Mouse (Mus musculus) liver, postnatal 0 days (tissue): ENCODE data around the gene Zfyve28. TPM values are rescaled to one million over a fixed set of nuclear protein-coding genes. Genes with fewer than 3 reads are reported as not detected.

Experiments
- ATAC-seq: fragments of 200-750 bp; cut with Nextera tagmentation; 2 replicates; pipeline ENCODE4 v1.8.0; 2017; ENCODE audit warnings: mild to moderate bottlenecking, moderate library complexity
- DNase-seq: peaks from one replicate; pipeline ENCODE4 v3.0.0-alpha.2; 2016
- H3K27ac ChIP-seq: fragments of 300-500 bp; sonication (generic); 2 replicates; pipeline ENCODE4 v1.5.1; 2014; ENCODE audit warnings: antibody characterized with exemption, moderate library complexity, mild to moderate bottlenecking, low read depth
- H3K27me3 ChIP-seq: fragments of 300-500 bp; sonication (generic); 2 replicates; pipeline ENCODE4 v1.6.1; 2014; ENCODE audit warnings: low read length, control low read depth, mixed read lengths; ENCODE audit not compliant: insufficient read depth
- H3K36me3 ChIP-seq: fragments of 300-500 bp; sonication (generic); replicated peaks from 2 replicates; pipeline ENCODE4 v1.6.1; 2014; ENCODE audit warnings: mild to moderate bottlenecking, control low read depth, low read length, moderate library complexity, mixed read lengths; ENCODE audit not compliant: insufficient read depth
- H3K4me1 ChIP-seq: fragments of 300-500 bp; sonication (generic); 2 replicates; pipeline ENCODE4 v1.6.1; 2014; ENCODE audit warnings: antibody characterized with exemption, mild to moderate bottlenecking, control low read depth; ENCODE audit not compliant: insufficient read depth
- H3K4me2 ChIP-seq: fragments of 300-500 bp; sonication (generic); 2 replicates; pipeline ENCODE4 v1.6.1; 2014; ENCODE audit warnings: low read depth, mild to moderate bottlenecking, low read length, moderate library complexity, mixed read lengths
- H3K4me3 ChIP-seq: fragments of 300-500 bp; sonication (generic); 2 replicates; pipeline ENCODE4 v1.5.1; 2014; ENCODE audit warnings: low read depth, low read length
- H3K9ac ChIP-seq: fragments of 300-500 bp; sonication (generic); replicated peaks from 2 replicates; pipeline ENCODE4 v1.6.1; 2014; ENCODE audit warnings: mild to moderate bottlenecking, moderate library complexity
- H3K9me3 ChIP-seq: fragments of 300-500 bp; sonication (generic); 2 replicates; pipeline ENCODE4 v1.6.1; 2016; ENCODE audit warnings: mild to moderate bottlenecking, control low read depth, low read length, mixed read lengths
- CTCF ChIP-seq: sonication (generic); IDR thresholded peaks from 2 replicates; pipeline ENCODE4 v1.5.1; 2016; ENCODE audit warnings: antibody characterized with exemption, low read depth
- EP300 ChIP-seq: IDR thresholded peaks from 2 replicates; pipeline ENCODE4 v1.6.1; 2016; ENCODE audit warnings: antibody characterized with exemption, low read depth, mild to moderate bottlenecking
- WGBS: fragments of 180-500 bp; shearing (Covaris S2); extraction: QIAGEN DNeasy Blood & Tissue Kit; methylation state at CpG from one replicate; pipeline ENCODE4 v1.1.7; 2014; ENCODE audit not compliant: insufficient replicate concordance; 5-methylcytosine and 5-hydroxymethylcytosine counted together
- polyA plus RNA-seq: library from polyadenylated mRNA; unstranded; fragments of >200 nt; fragmentation: Nextera tagmentation; extraction: Ambion mirVana; gene quantifications from 2 replicates; pipeline ENCODE4 v1.2.1, GENCODE M21; 2015

Gene Zfyve28
- polyA plus RNA-seq, 1 experiment from 2014 or later: 0.14 TPM

DNA sequence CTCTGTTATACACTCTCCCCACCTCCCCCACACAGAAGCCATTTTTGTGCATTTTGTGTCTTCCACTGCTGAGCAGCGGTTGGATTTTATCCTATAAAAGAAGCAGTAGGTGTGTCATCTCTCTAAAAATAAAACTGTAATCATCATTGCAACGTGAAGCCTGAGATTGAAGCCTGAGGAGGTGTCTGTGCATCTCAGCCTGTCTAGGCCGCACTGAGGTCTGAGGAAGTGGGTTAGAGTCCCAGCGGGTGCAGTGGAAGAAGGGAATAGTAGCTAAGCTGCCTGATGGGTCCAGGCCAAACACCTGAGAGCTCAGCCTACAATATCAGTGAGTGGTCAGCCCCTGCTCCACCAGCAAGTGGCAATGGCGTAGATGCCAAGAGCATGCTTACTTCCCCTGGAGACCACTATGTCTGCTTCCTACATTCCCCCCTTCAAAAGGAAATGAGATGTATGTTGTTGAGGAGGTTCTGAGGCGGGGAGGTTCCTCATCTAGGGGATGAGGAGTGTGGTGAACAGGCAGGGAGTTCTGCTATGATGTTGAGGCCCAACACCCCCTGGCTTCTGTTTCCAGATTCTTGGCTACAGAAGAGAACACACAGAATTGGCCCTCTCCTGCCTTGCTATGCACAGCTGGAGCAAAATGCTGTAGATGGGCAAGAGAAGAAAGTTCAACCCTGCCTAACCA, 93.1 kb downstream of the Zfyve28 start:
- no peak for ATAC-seq
- Histone ChIP-seq H3K9ac (no peak overlapping the region), H3K4me3 (no peak overlapping the region), H3K27me3 (no peaks in the 10 kb centered on the region), H3K27ac (no peak overlapping the region), H3K4me2 (no peak overlapping the region), H3K36me3 (no peaks in the 10 kb centered on the region), H3K4me1 (no peaks in the 10 kb centered on the region; the same call in 1 of the 2 replicates), H3K9me3 (no peaks in the 10 kb centered on the region)
- TF ChIP-seq EP300 (no peak), CTCF (no peak)
- no peak for DNase-seq
- WGBS: 60% methylated on average over 6 of the region's 6 CpGs

GRCm38 (mm10) chr5:34194426-34194825, 93.8 kb downstream of the Zfyve28 start:
- H3K4me2 ChIP-seq: no peak overlapping the region
- no peak for DNase-seq
- no peak overlapping the region for H3K4me3 ChIP-seq
- H3K9me3 ChIP-seq: no peaks in the 10 kb centered on the region
- ATAC-seq: no peak
- no peaks in the 10 kb centered on the region for H3K27me3 ChIP-seq
- H3K9ac ChIP-seq: no peak overlapping the region
- no peak for TF ChIP-seq EP300
- TF ChIP-seq CTCF: no peak
- H3K4me1 ChIP-seq: peaks cover 6% of the 10 kb centered on the region; the same call in 1 of the 2 replicates
- H3K27ac ChIP-seq: no peak overlapping the region
- H3K36me3 ChIP-seq: no peaks in the 10 kb centered on the region
- WGBS: 36% methylated on average over 1 of the region's 1 CpGs

DNA sequence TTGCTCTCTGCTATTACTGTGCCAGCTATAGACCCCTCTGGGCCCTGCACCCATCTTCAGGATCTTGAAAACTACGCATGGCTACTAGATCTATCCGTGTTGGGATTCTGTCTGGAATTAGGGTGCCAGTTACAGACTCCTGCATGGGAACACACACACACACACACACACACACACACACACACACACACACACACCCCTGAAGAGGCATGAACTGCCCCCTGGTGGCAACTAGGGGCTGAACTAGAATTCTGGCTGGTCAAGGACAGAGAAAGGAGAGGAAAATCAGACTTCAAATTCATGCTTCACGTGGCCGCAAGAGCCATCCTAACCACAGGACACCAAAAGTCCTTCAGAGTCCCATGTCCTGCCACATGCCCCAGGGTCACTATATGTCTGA, 96.4 kb downstream of the Zfyve28 start:
- no peak overlapping the region for H3K4me3 ChIP-seq
- WGBS: 57% methylated on average over 4 of the region's 4 CpGs
- no peaks in the 10 kb centered on the region for H3K36me3 ChIP-seq
- H3K4me1 ChIP-seq: peaks cover 14% of the 10 kb centered on the region
- H3K9me3 ChIP-seq: no peaks in the 10 kb centered on the region
- DNase-seq (peak; percentile 52), ATAC-seq (no peak)
- H3K27ac ChIP-seq: no peak overlapping the region
- H3K27me3 ChIP-seq: no peaks in the 10 kb centered on the region
- H3K9ac ChIP-seq: no peak overlapping the region
- no peak overlapping the region for H3K4me2 ChIP-seq
- TF ChIP-seq CTCF: peak; percentile 73
- no peak for TF ChIP-seq EP300

DNA sequence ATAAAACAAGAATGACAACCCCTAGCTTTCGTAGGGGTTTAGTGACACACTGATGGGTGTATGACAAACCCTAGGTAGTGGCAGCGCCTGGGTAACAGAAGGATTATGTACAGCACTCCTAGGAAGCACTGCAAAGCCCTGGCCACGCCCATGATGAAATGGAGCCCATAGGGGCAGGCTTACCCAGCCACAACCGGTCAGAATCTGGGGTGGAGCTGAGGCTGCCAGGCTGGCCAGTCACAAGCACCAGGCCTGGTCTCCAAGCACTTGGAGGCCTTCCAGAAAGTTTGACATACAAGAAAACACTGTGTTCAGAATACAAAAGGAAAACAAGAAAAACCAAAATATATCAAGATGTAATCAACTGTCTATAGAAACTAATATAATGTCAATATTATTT, 97.2 kb downstream of the Zfyve28 start:
- 55% methylated on average over 4 of the region's 4 CpGs for WGBS
- Histone ChIP-seq H3K9ac (no peak overlapping the region), H3K4me3 (no peak overlapping the region), H3K4me1 (peaks cover 22% of the 10 kb centered on the region), H3K27me3 (no peaks in the 10 kb centered on the region), H3K4me2 (no peak overlapping the region), H3K36me3 (no peaks in the 10 kb centered on the region), H3K27ac (no peak overlapping the region), H3K9me3 (no peaks in the 10 kb centered on the region)
- ATAC-seq (no peak), DNase-seq (no peak)
- TF ChIP-seq CTCF: no peak
- no peak for TF ChIP-seq EP300

- H3K4me3 ChIP-seq: no peak overlapping the region
- TF ChIP-seq EP300 (no peak), CTCF (no peak)
- peak overlapping the region; percentile 70; the same call in 1 of the 2 replicates for H3K27ac ChIP-seq
- 35% methylated on average over 1 of the region's 1 CpGs for WGBS
- H3K4me1 ChIP-seq: peaks cover 35% of the 10 kb centered on the region
- DNase-seq (no peak), ATAC-seq (no peak)
- H3K4me2 ChIP-seq: no peak overlapping the region
- H3K9ac ChIP-seq: no peak overlapping the region
- no peaks in the 10 kb centered on the region for H3K27me3 ChIP-seq
- H3K9me3 ChIP-seq: no peaks in the 10 kb centered on the region
- no peaks in the 10 kb centered on the region for H3K36me3 ChIP-seq
These were observed 98.7 kb downstream of the Zfyve28 start for GRCm38 (mm10) chr5:34189521-34189920.

GRCm38 (mm10) chr5:34188856-34189255, 99.4 kb downstream of the Zfyve28 start:
- DNase-seq (no peak), ATAC-seq (no peak)
- peak overlapping the region; percentile 97; the same call in 1 of the 2 replicates for H3K4me2 ChIP-seq
- peaks cover 5% of the 10 kb centered on the region; the same call in 1 of the 2 replicates for H3K36me3 ChIP-seq
- H3K9me3 ChIP-seq: no peaks in the 10 kb centered on the region
- 48% methylated on average over 2 of the region's 2 CpGs for WGBS
- H3K27me3 ChIP-seq: no peaks in the 10 kb centered on the region
- TF ChIP-seq EP300 (no peak), CTCF (no peak)
- no peak overlapping the region; the same call in 1 of the 2 replicates for H3K4me3 ChIP-seq
- peaks cover 38% of the 10 kb centered on the region for H3K4me1 ChIP-seq
- no peak overlapping the region for H3K9ac ChIP-seq
- H3K27ac ChIP-seq: peak overlapping the region; percentile 77
